Mouse (Mus musculus) cerebellum, adult 2 months (tissue): ENCODE results near the gene Cherp. TPM values are rescaled to one million over a fixed set of nuclear protein-coding genes. Genes with fewer than 3 reads are reported as not detected.
A peak's percentile ranks its signal among the peaks of the same experiment; 100 is the strongest.

Experiments
- DNase-seq, 2 experiments: peaks; one replicate each; pipeline ENCODE4 v3.0.0; 2021
- H3K27ac ChIP-seq: fragments of 200-500 bp; 2 replicates; pipeline ENCODE4 v1.5.1; 2012; ENCODE audit warnings: low read length, control low read depth, inconsistent platforms; ENCODE audit not compliant: insufficient read depth
- H3K27me3 ChIP-seq: fragments of 200-500 bp; 2 replicates; pipeline ENCODE4 v1.6.1; 2012; ENCODE audit warnings: inconsistent platforms, mild to moderate bottlenecking, low read length, moderate library complexity; ENCODE audit not compliant: control insufficient read depth, insufficient read depth
- H3K4me1 ChIP-seq: fragments of 200-500 bp; 2 replicates; pipeline ENCODE4 v1.6.1; 2011; ENCODE audit warnings: low read length; ENCODE audit not compliant: control insufficient read depth, insufficient read depth
- H3K4me3 ChIP-seq: fragments of 200-500 bp; replicated peaks from 2 replicates; pipeline ENCODE3; 2011; ENCODE audit warnings: mild to moderate bottlenecking, low read depth, low read length, control low read depth; ENCODE audit not compliant: insufficient read depth
- CTCF ChIP-seq: fragments of 200-500 bp; IDR thresholded peaks from 2 replicates; pipeline ENCODE4 v1.5.1; 2011; ENCODE audit warnings: low read depth, mild to moderate bottlenecking, control low read depth, low read length, moderate library complexity, borderline replicate concordance; ENCODE audit not compliant: insufficient read depth
- POLR2A ChIP-seq: fragments of 200-500 bp; IDR thresholded peaks from 2 replicates; pipeline ENCODE4 v1.6.1; 2011; ENCODE audit warnings: low read length, control low read depth, borderline replicate concordance; ENCODE audit not compliant: insufficient read depth
- WGBS: fragments of 180-500 bp; shearing (Covaris S2); methylation state at CpG from one replicate; pipeline ENCODE4 v1.1.7; 2018; 5-methylcytosine and 5-hydroxymethylcytosine counted together
- polyA plus RNA-seq: library from polyadenylated mRNA; depleted of rRNA; stranded (reverse); fragments of >200 nt; gene quantifications from 2 replicates; pipeline ENCODE4 v1.2.3, GENCODE M21; 2012

The Cherp gene
- polyA plus RNA-seq, 1 experiment, result 54.5 TPM

DNA sequence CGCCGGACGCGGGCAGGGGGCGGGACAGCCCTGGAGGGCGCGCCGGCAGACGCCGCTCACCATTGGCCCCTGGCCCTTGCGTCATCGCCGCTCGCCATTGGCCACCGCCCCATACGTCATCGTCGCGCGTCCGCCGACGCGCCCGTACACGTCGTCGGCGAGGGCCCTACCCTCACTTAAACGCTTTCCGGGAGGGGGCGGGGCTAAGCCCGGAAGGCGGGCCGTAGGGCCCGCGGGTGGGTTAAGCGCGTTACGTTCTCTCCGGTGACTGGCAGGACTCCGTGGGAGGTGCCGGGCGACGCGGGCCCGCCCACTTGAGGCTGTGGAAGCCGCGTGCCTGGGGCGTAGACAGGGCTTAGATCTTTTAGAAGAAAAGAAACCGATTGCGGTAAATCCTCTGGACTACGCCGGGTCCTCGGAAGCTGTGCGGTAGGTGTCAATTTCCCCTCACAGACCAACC lies 17.6 kb upstream of the Cherp start:
- WGBS, result under 1% methylated on average over 56 of the region's 56 CpGs
- peak overlapping the region; percentile 63 for H3K4me3 ChIP-seq
- H3K4me1 ChIP-seq, result peaks cover 30% of the 10 kb centered on the region
- H3K27me3 ChIP-seq, result no peaks in the 10 kb centered on the region
- DNase-seq, result peak; percentile 99 to 100
- H3K27ac ChIP-seq, result no peak overlapping the region
- TF ChIP-seq POLR2A (no peak), CTCF (no peak)

DNA sequence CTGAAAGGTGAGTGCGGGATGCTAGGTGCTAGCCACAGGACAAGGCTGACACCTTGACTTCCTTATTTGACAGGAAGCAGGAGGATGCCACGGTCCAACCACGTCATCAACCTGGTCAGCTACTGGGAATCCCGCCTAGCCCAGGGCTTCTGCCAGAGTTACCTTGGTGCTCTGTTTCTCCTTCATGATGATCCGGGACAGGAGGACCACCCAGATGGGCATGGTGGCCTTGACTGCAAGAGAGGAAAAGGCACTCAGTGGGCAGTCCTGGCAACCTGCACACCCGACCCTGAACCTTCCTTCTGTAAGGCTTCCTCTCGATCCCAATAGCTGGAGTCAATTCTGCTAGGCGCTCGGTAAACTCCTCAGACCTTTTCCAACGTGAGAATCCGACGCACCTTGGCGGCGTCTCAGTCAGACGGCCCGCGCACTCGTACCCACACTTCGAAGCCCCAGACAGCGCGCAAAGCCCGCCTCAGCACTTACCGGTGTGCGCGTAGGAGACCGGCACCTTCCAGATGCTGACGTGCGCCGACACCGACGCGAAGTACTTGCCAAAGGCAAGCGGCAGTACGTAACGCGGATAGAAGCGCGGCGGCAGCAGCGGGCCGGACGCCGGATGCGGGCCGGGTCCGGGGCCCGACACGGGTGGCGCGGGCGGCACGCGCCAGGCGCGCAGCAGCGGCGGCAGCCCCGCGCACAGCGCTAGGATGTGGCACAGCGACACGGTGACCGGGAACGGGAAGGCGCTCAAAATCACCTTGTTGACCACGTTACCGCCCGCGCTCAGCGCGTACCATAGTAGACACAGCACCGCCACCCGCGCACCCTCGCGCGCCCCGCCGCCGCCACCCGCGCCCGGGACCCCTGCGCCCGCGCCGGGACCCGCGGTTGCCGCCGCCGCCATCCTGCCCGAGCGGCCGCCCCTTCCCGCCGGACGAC lies 16.9 kb upstream of the Cherp start, which contains the start of gene Slc35e1:
TSS of gene Slc35e1 (minus strand) at position 935 of the 942 bp plus-strand sequence.
- peak in 1 of 2 experiments; percentile 51 for DNase-seq
- peak within 1 kb of the TSS; percentile 88 for H3K4me3 ChIP-seq
- no peak for TF ChIP-seq POLR2A
- TF ChIP-seq CTCF, result no peak
- WGBS, result 1% methylated on average over 93 of the region's 98 CpGs
- H3K4me1 ChIP-seq, result peaks cover 27% of the 10 kb centered on the region
- peak within 1 kb of the TSS; percentile 21; the same call in 1 of the 2 replicates for H3K27ac ChIP-seq
- H3K27me3 ChIP-seq, result no peaks in the 10 kb centered on the region

DNA sequence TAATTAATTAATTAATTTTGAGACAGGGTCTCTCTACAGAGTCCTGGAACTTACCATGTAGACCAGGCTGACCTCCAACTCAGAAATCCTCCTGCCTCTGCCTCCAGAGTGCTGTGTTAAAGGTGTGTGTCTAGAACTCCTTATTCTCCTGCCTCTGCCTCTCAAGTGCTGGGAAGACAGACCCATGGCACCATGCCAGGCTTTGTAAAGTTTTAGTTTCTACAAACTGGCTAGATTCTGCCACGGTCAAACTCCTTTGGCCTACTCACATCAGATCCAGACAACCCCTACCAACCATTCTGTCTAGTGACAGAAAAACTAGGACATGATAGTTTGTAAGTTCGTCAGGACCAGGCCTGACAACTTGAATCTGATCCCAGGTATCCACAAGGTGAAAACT lies 16.0 kb upstream of the Cherp start:
- Histone ChIP-seq H3K4me3 (no peak overlapping the region), H3K27me3 (no peaks in the 10 kb centered on the region), H3K27ac (no peak overlapping the region), H3K4me1 (peaks cover 19% of the 10 kb centered on the region)
- TF ChIP-seq POLR2A, result no peak
- TF ChIP-seq CTCF, result no peak
- 59% methylated on average over 2 of the region's 2 CpGs for WGBS
- peak in 1 of 2 experiments; percentile 25 for DNase-seq

DNA sequence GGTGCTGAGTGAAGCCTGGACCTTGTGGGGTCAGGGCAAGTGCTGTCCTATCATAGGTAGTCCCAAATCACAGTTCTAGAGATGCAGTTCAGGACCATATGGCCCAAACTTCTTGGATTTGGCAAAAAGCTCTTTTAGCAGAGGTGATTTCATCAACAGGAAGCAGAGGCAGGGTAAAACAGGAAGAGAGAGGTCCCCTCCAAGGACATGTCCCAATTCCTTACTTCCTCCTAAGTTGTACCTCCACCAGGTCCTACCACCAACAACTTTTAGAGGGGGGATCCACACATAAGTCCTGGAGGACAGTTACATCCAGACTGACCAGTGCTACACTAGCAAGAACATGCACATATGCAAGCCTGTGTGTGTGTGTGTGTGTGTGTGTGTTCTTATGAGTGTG lies 12.0 kb upstream of the Cherp start:
- DNase-seq, result no peak
- TF ChIP-seq POLR2A, result no peak
- no peak for TF ChIP-seq CTCF
- no peak overlapping the region for H3K4me3 ChIP-seq
- H3K4me1 ChIP-seq, result peaks cover 9% of the 10 kb centered on the region; the same call in 1 of the 2 replicates
- no peaks in the 10 kb centered on the region for H3K27me3 ChIP-seq
- no peak overlapping the region for H3K27ac ChIP-seq

GRCm38 (mm10) chr8:72485456-72486199 lies 10.6 kb upstream of the Cherp start:
- Histone ChIP-seq H3K27ac (no peak overlapping the region), H3K4me3 (no peak overlapping the region), H3K4me1 (peaks cover 5% of the 10 kb centered on the region; the same call in 1 of the 2 replicates), H3K27me3 (no peaks in the 10 kb centered on the region)
- TF ChIP-seq POLR2A (no peak), CTCF (no peak)
- DNase-seq, result no peak
- 67% methylated on average over 6 of the region's 6 CpGs for WGBS

GRCm38 (mm10) chr8:72470684-72471083 lies 4.3 kb downstream of the Cherp start:
- DNase-seq, result no peak
- Histone ChIP-seq H3K27me3 (no peaks in the 10 kb centered on the region), H3K27ac (no peak overlapping the region), H3K4me3 (no peak overlapping the region), H3K4me1 (peaks cover 3% of the 10 kb centered on the region; the same call in 1 of the 2 replicates)
- 85% methylated on average over 7 of the region's 7 CpGs for WGBS
- no peak for TF ChIP-seq POLR2A
- no peak for TF ChIP-seq CTCF

DNA sequence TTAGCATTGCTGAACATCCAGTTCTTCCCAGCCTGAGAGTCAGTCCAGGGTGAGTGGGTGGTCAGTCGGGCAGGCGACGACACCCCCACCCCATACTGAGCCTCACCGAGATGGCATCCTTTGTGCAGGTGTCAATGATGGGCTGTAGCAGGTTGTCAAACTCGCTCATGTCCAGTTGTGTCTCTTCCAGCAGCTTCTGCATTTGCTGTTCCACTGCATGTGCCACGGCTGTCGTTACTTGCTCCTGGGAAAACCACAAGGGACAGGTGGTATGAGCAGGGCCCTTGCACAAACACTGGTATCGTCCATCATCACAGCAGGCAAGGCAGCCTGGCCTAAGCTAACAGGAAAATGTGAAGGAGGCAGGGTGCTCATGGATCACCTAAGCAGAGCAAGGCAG lies 5.0 kb downstream of the Cherp start:
- H3K4me3 ChIP-seq, result no peak overlapping the region
- no peak for DNase-seq
- H3K27me3 ChIP-seq, result no peaks in the 10 kb centered on the region
- 89% methylated on average over 8 of the region's 8 CpGs for WGBS
- H3K27ac ChIP-seq, result no peak overlapping the region
- peaks cover 3% of the 10 kb centered on the region; the same call in 1 of the 2 replicates for H3K4me1 ChIP-seq
- no peak for TF ChIP-seq CTCF
- no peak for TF ChIP-seq POLR2A

- DNase-seq, result no peak
- Histone ChIP-seq H3K4me3 (no peak overlapping the region), H3K27ac (no peak overlapping the region), H3K4me1 (peaks cover 3% of the 10 kb centered on the region; the same call in 1 of the 2 replicates), H3K27me3 (no peaks in the 10 kb centered on the region)
- WGBS, result 82% methylated on average over 2 of the region's 2 CpGs
- TF ChIP-seq POLR2A, result no peak
- TF ChIP-seq CTCF, result no peak
Measured at GRCm38 (mm10) chr8:72469243-72469642, 5.8 kb downstream of the Cherp start.
